Mouse (Mus musculus) fibroblast of lung, adult 2 months (primary cell): Measurements from ENCODE around the gene Grm4.
"Not testable (repeated sequence)": the region's sequence is repeated elsewhere in the genome, so short reads cannot be mapped to it uniquely, and the experiment has no call there.

ENCODE experiments used
- DNase-seq: peaks from one replicate; pipeline ENCODE4 v3.0.0-alpha.2; 2011; ENCODE audit warnings: low read depth

Gene Grm4

DNA sequence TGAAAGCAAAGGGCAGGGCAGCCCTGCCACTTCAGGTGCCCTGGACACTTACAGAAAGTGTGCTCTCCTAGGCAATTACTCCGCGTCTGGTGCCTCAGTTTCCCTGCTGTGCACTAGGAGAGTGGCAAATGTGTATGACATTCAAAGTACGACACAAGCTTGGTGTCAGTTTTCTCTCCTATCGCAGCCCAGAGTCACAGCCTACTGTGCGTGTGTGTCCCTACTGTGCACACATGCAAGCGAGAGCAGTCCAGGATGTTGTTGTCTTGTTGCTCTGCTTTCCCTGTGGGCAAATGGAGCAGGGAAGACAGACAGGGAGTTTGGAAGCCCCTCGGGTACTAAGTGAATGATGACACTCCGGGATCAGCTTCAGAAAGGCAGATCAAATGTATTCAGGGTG, 131.2 kb downstream of the Grm4 start:
- DNase-seq, result no peak

DNA sequence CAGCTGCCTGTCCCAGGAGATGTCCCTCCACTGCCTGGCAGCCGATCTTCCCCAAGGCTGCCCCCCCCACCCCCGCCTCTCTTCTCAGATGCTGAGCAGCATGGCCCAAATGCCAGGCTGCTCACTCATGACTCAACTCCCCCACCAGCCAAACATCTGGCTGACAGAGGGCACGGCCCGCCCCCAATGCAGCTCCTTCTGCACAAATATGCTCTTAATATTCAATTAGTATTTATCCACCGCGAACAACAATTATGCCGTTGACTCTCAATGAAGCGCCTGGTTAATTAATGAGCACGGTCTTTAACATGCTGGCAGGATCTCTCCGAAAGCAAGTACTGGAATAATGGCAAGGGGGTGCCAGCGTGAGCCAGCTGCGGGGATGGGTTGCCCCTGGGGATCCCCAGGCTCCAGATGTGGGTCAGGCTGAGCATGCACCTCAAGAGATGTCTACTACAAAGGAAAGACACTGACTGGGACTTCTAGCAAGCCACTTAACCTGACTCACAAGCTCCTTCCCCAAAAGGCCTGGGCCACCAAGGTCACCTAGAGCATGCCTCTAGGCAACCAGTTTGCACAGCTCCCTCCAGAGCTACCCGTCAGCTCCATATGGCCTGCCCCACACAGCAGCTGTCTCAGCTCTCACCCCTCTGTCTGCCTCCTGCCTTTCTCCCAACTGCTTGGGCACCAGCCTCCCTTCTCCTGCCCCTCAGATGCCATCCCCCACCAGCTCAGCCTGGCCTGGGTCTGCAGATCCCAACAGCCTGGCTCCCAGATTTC, 131.8 kb downstream of the Grm4 start:
- no peak for DNase-seq

DNA sequence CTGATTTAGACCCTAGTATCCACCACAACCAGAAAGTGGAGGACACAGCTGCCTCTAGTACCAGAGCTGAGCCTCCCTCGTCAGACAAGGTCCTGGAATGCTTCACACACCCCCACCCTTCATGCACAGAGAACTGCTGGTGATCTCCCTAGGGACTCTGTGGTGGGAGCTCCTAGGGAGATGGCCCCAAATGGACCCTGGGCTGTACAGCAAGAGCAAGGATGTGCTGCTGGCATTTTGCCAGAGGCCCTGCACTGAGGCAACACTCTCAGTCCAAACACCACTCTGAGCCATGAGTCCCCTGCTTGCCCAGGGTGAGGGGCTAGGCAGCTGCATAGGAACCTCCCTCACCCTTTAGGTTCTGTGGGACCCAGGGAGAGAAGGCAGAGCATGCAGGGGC, 134.8 kb downstream of the Grm4 start:
- DNase-seq, result no peak

DNA sequence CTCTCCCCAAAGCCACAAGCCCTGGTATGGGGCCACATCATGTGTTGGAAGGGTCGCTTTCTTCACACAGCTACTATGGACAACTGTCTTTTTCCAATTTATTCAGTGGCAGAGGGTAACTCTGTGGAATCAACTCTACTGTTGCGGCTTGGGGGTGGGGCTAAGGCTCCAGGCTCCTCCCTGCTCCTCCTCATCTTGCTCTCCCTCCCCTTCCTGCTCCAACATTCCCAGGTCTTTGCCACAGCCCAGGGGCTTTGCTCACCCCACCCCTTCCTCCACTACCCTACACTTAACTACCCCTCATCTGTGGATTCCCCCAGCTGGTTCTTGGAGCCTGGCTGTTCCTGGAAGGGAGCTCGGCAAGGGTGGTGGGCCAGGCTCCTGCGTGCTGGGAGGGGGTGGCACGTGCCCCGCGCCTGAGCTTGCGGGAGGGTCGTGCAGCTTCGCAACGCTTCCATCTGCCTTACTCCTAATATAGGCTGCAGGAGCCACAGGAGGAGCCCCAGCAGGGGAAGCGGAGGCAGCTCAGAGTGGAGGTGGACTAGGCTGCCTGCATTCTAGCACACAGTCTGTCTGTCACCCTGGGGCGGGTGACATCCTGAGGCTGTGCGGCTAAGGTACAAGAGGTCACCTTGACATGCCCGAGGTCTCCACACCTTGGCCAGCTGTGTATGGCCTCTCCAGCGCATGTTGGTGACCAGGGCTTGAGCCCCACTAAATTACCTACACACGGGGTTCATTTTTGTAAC, 135.5 kb downstream of the Grm4 start:
- DNase-seq, result no peak

DNA sequence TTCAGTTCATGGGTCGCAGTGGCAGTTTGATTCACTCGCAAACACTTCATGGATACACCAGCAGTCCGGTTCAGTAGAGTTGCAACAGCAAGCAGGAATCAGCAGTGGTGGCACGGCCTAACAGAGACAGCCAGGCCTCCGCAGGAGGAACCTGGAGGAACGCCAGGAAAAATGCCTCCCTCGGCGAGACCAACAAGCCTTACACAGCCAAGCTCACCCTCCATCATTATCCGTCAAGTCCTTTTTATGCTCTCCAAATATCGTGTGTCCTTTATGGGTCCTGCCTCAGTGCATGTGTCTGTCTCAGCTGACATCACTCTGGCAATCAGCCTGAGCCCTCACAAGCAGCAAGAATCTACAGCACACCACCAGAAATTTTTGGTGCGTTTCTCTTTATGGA, 138.3 kb downstream of the Grm4 start:
- no peak for DNase-seq

DNA sequence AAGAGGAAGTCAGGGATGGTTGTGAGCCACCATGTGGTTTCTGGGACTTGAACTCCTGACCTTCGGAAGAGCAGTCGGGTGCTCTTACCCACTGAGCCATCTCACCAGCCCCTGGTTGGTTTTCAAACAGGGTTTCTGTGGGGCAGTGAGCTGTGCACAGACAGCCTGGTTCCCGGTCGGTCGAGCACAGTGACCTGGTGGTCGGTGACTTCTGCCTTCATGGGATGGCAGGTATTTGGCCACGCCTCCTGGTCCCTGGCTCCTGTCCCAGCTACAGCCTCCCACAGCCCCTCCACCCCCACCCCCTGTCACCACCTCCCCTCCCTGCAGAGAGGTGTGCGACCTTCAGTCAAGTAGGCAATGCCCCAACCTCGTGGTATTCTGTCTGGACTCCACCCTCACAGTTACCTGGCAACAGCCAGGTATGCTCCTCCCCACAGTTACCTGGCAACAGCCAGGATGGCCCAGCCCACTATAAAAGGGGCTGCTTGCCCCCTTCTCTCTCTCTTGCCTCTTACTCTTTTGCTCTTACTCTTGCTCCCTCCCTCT, 140.2 kb downstream of the Grm4 start:
- DNase-seq, result not testable (repeated sequence)

DNA sequence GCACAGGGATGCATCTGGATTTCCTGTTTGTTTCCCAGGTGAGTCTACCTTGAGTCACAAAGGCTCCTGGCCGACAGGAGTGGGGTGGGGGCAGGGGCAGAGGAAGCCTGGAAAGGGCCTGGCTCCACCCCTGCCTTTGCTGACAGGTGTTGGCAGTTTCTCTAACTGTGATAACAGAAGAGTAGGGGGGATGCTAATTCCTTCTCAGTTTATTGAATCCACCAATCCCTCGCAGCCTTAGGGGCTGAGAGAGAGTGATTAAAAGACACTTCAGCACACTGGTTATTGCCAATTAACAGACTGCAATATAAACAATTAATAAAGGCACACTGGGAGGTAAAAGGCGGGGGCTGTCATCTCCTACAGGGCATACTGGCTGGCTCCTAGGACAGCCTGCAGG, 142.2 kb downstream of the Grm4 start:
- no peak for DNase-seq

DNA sequence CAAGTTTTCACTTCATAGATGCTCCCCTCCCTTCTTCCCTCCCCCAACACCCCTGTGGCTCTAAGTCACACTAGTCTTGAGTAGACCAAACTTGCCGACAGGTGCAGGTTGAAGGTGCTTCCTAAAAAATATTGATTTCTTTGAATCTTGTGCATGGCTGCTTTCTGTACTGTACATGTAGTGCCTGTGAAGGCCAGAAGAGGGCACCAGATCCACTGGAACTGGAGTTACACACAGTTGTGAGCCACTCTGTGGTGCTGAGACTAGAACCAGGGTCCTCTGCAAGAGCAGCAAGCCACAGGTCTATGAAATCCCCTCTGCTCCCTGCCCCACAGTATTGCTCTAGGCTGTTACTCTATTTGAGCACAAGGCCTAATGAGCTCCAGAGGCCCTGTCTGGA, 144.1 kb downstream of the Grm4 start:
- no peak for DNase-seq

DNA sequence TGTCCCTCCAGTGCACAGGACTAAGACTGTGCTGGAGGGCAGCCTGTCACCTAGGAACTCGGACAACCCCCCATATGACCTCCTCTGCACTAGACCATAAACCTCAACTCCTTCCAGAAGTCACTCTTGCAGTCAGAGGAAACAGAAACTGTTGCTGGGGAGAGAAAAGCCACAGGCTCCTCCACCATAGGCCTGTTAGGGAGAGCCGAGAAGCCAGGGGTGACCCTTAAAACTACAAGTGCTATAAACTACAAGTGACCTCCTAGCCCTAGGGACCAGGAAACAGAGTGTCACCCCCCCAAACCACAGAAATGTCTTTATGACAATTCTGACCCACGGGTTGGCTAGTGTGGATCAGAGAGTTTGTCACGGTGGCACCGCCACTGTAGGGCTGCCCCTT, 145.7 kb downstream of the Grm4 start:
- DNase-seq, result no peak
